Mouse (Mus musculus): ENCODE measurements at regions not wholly inside any gene's neighbourhood (a gene's known extent, or its start where the extent isn't known, plus 50 kb on each side); places are given as distances from the start of the nearest gene placed in this dataset.

DNA sequence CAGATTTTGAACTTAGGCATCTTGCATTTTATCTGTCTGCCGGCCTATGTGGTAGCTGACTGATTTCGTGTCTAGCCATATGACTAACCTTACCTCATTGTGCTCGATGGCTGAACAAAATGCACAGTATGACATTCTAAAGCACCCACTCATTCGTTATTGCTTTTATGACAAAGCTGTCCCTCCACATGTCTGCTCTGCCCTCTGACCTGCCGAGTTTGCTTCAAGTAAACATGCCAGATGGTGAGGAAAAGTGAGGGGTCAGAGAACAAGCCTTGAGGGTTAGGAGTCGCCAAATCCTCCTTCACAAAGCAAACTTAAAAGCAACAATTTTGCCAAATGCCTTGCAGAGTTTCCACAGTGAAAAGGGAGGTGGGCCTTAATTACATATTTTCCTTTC, 196.0 kb upstream of the Elavl2 start:
- Histone ChIP-seq H3K4me1 (ENCODE audit: insufficient read depth) (no peaks in the 10 kb centered on the region), H3K9ac (no peak overlapping the region), H3K4me2 (ENCODE audit: low read depth) (no peak overlapping the region), H3K9me3 (ENCODE audit: low read length) (no peaks in the 10 kb centered on the region), H3K36me3 (ENCODE audit: insufficient read depth) (no peaks in the 10 kb centered on the region), H3K27me3 (ENCODE audit: insufficient read depth, low read length) (peaks cover 3% of the 10 kb centered on the region; the same call in 1 of the 2 replicates), H3K4me3 (ENCODE audit: low read depth, low read length) (no peak overlapping the region), H3K27ac (ENCODE audit: low read depth, low read length) (no peak overlapping the region)
- WGBS: 61% methylated on average over 6 of the region's 6 CpGs
- no peak for ATAC-seq
- no peak for DNase-seq
- no peak for TF ChIP-seq CTCF (IDR thresholded peaks at IDR 0.05; ENCODE audit: low read depth)

GRCm38 (mm10) chr4:91595766-91596165, 195.2 kb upstream of the Elavl2 start:
- Histone ChIP-seq H3K4me3 (ENCODE audit: low read depth, low read length) (no peak overlapping the region), H3K4me2 (ENCODE audit: low read depth) (no peak overlapping the region), H3K9me3 (ENCODE audit: low read length) (no peaks in the 10 kb centered on the region), H3K4me1 (ENCODE audit: insufficient read depth) (no peaks in the 10 kb centered on the region), H3K27ac (ENCODE audit: low read depth, low read length) (no peak overlapping the region), H3K9ac (no peak overlapping the region), H3K27me3 (ENCODE audit: insufficient read depth, low read length) (peaks cover 3% of the 10 kb centered on the region; the same call in 1 of the 2 replicates), H3K36me3 (ENCODE audit: insufficient read depth) (no peaks in the 10 kb centered on the region)
- no peak for TF ChIP-seq CTCF (IDR thresholded peaks at IDR 0.05; ENCODE audit: low read depth)
- no peak for DNase-seq
- WGBS: 65% methylated on average over 8 of the region's 8 CpGs
- ATAC-seq: no peak

- Histone ChIP-seq H3K9me3 (ENCODE audit: low read length) (no peaks in the 10 kb centered on the region), H3K9ac (no peak overlapping the region), H3K4me2 (ENCODE audit: low read depth) (no peak overlapping the region), H3K36me3 (ENCODE audit: insufficient read depth) (no peaks in the 10 kb centered on the region), H3K27ac (ENCODE audit: low read depth, low read length) (no peak overlapping the region), H3K4me3 (ENCODE audit: low read depth, low read length) (no peak overlapping the region), H3K27me3 (ENCODE audit: insufficient read depth, low read length) (peaks cover 3% of the 10 kb centered on the region; the same call in 1 of the 2 replicates), H3K4me1 (ENCODE audit: insufficient read depth) (no peaks in the 10 kb centered on the region)
- 50% methylated on average over 3 of the region's 3 CpGs for WGBS
- ATAC-seq: peak; percentile 85
- TF ChIP-seq CTCF (IDR thresholded peaks at IDR 0.05; ENCODE audit: low read depth): no peak
- peak; percentile 68 for DNase-seq
Observed at GRCm38 (mm10) chr4:91589779-91590178, 189.2 kb upstream of the Elavl2 start.

GRCm38 (mm10) chr4:91587541-91588059, 187.0 kb upstream of the Elavl2 start:
- H3K9ac ChIP-seq: no peak overlapping the region
- H3K4me3 ChIP-seq (ENCODE audit: low read depth, low read length): no peak overlapping the region
- no peaks in the 10 kb centered on the region for H3K36me3 ChIP-seq (ENCODE audit: insufficient read depth)
- WGBS: 84% methylated on average over 1 of the region's 1 CpGs
- H3K27me3 ChIP-seq (ENCODE audit: insufficient read depth, low read length): peaks cover 3% of the 10 kb centered on the region; the same call in 1 of the 2 replicates
- H3K4me2 ChIP-seq (ENCODE audit: low read depth): no peak overlapping the region
- H3K9me3 ChIP-seq (ENCODE audit: low read length): no peaks in the 10 kb centered on the region
- no peak for TF ChIP-seq CTCF (IDR thresholded peaks at IDR 0.05; ENCODE audit: low read depth)
- ATAC-seq (no peak), DNase-seq (no peak)
- H3K4me1 ChIP-seq (ENCODE audit: insufficient read depth): no peaks in the 10 kb centered on the region
- H3K27ac ChIP-seq (ENCODE audit: low read depth, low read length): no peak overlapping the region

DNA sequence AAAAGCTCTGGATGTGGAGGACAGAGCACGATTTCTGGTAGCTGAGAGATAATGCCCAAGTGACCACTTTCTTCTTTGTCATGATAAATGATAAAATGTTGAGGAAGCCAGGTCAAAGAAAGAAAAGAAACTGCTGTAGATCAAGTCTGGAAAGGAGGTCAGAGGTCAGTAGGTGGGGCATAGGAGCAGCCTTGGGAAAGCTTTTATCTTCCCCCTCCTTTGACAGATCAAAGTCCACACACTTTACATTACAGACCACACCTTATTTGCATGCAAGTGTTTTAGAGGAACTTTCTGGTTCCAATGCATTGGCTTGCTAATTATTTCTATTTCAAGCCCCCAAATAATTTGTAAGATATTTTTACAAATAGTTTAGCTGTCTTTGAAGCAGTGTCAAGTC, 182.4 kb upstream of the Elavl2 start:
- ATAC-seq (no peak), DNase-seq (no peak)
- no peaks in the 10 kb centered on the region for H3K4me1 ChIP-seq (ENCODE audit: insufficient read depth)
- H3K27ac ChIP-seq (ENCODE audit: low read depth, low read length): no peak overlapping the region
- WGBS: 93% methylated on average over 1 of the region's 1 CpGs
- no peak overlapping the region for H3K9ac ChIP-seq
- no peak for TF ChIP-seq CTCF (IDR thresholded peaks at IDR 0.05; ENCODE audit: low read depth)
- no peak overlapping the region for H3K4me3 ChIP-seq (ENCODE audit: low read depth, low read length)
- no peaks in the 10 kb centered on the region for H3K36me3 ChIP-seq (ENCODE audit: insufficient read depth)
- no peaks in the 10 kb centered on the region for H3K9me3 ChIP-seq (ENCODE audit: low read length)
- H3K27me3 ChIP-seq (ENCODE audit: insufficient read depth, low read length): no peaks in the 10 kb centered on the region
- no peak overlapping the region for H3K4me2 ChIP-seq (ENCODE audit: low read depth)

DNA sequence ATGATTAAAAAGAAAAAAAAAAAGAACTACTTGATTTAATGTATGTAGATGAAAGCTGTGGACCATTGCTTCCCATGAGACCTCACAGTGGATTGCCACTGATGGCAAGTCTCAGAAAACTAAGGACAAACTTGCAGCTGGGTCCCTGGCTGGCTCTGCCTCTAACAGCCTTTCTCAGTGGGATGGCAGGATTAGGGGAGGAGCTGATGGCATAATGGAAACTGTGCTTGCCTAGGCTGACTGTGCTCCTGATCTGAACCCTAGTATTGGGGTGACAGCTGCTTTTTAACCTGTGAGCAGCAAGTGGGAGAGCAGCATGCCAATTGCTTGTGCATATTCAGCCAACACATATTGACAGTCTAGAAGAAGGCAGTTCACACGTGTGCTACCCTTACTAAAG, 156.9 kb upstream of the Elavl2 start:
- H3K9me3 ChIP-seq (ENCODE audit: low read length): no peaks in the 10 kb centered on the region
- WGBS: 29% methylated on average over 1 of the region's 1 CpGs
- no peaks in the 10 kb centered on the region for H3K27me3 ChIP-seq (ENCODE audit: insufficient read depth, low read length)
- H3K36me3 ChIP-seq (ENCODE audit: insufficient read depth): no peaks in the 10 kb centered on the region
- H3K4me1 ChIP-seq (ENCODE audit: insufficient read depth): no peaks in the 10 kb centered on the region
- H3K4me3 ChIP-seq (ENCODE audit: low read depth, low read length): no peak overlapping the region
- ATAC-seq (0 out of 2 replicates have a peak, but pooled peaks have one; percentile 6), DNase-seq (peak; percentile 3)
- no peak overlapping the region for H3K4me2 ChIP-seq (ENCODE audit: low read depth)
- no peak overlapping the region for H3K27ac ChIP-seq (ENCODE audit: low read depth, low read length)
- no peak for TF ChIP-seq CTCF (IDR thresholded peaks at IDR 0.05; ENCODE audit: low read depth)
- no peak overlapping the region for H3K9ac ChIP-seq

- no peak overlapping the region for H3K9ac ChIP-seq
- H3K36me3 ChIP-seq (ENCODE audit: insufficient read depth): no peaks in the 10 kb centered on the region
- no peak overlapping the region for H3K4me2 ChIP-seq (ENCODE audit: low read depth)
- no peak overlapping the region for H3K4me3 ChIP-seq (ENCODE audit: low read depth, low read length)
- no peaks in the 10 kb centered on the region for H3K27me3 ChIP-seq (ENCODE audit: insufficient read depth, low read length)
- no peak overlapping the region for H3K27ac ChIP-seq (ENCODE audit: low read depth, low read length)
- no peak for DNase-seq
- ATAC-seq: no peak
- WGBS: 34% methylated on average over 4 of the region's 4 CpGs
- no peaks in the 10 kb centered on the region for H3K4me1 ChIP-seq (ENCODE audit: insufficient read depth)
- TF ChIP-seq CTCF (IDR thresholded peaks at IDR 0.05; ENCODE audit: low read depth): no peak
- H3K9me3 ChIP-seq (ENCODE audit: low read length): no peaks in the 10 kb centered on the region
Observed at GRCm38 (mm10) chr4:91556959-91557358, 156.4 kb upstream of the Elavl2 start.

All from forebrain, postnatal 0 days (tissue).